Mouse (Mus musculus): ENCODE results near the gene Klrb1c. TPM values are rescaled to one million over a fixed set of nuclear protein-coding genes. Genes with fewer than 3 reads are reported as not detected.

Gene Klrb1c
- polyA plus RNA-seq, 1 experiment from 2014 or later: 0.17 TPM

DNA sequence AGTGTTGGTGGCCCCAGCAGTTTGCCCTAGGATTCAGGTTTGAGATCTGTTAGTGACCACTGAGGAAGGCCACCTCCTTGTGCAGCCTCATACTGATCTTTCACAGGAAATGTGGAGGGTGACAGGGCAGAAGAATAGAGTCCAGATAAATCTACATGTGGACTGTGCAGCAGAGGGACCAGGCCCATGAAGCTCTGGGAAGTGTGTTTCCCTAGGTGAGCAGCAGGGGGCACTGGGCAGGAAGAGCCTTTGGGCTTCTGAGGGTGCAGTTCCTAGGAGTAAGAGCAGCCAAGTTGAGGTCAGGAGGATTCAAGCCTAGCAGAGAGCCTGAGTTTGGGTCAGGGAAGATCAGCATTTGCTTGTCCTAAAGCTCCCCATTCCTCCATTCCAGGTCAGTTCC lies 52.9 kb downstream of the Klrb1c start:
- peaks cover 9% of the 10 kb centered on the region for H3K4me1 ChIP-seq
- no peak overlapping the region for H3K9ac ChIP-seq
- ATAC-seq (replicated peaks; ENCODE audit: low FRiP score): no peak
- no peak overlapping the region for H3K4me2 ChIP-seq
- H3K27me3 ChIP-seq: no peaks in the 10 kb centered on the region
- H3K9me3 ChIP-seq (replicated peaks): no peaks in the 10 kb centered on the region
- H3K27ac ChIP-seq: no peak overlapping the region
- H3K4me3 ChIP-seq (replicated peaks): no peak overlapping the region
- H3K36me3 ChIP-seq: no peaks in the 10 kb centered on the region

DNA sequence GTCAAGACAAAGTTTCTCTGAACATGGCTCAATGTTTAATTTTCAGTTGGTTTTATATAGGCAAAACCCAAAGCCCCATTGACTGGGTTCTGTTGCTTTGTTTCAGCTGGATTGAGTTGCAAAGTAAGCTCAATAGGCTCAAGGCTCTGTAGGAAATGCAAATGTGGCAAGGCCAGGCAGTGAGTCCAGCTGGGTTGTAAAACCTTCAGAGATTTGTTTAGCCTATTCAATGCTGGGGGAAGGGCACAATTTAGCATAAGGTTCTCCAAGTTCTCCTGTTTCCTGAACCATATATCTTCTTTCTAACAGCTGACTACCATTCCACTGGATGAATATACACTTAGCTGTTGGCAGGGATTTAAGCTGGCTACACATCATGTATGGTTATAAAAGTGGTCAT lies 54.1 kb downstream of the Klrb1c start:
- H3K4me1 ChIP-seq: peaks cover 9% of the 10 kb centered on the region
- no peak overlapping the region for H3K4me3 ChIP-seq (replicated peaks)
- no peaks in the 10 kb centered on the region for H3K36me3 ChIP-seq
- H3K9me3 ChIP-seq (replicated peaks): no peaks in the 10 kb centered on the region
- ATAC-seq (replicated peaks; ENCODE audit: low FRiP score): peak; percentile 57
- H3K9ac ChIP-seq: no peak overlapping the region
- H3K4me2 ChIP-seq: no peak overlapping the region
- H3K27ac ChIP-seq: no peak overlapping the region
- no peaks in the 10 kb centered on the region for H3K27me3 ChIP-seq

DNA sequence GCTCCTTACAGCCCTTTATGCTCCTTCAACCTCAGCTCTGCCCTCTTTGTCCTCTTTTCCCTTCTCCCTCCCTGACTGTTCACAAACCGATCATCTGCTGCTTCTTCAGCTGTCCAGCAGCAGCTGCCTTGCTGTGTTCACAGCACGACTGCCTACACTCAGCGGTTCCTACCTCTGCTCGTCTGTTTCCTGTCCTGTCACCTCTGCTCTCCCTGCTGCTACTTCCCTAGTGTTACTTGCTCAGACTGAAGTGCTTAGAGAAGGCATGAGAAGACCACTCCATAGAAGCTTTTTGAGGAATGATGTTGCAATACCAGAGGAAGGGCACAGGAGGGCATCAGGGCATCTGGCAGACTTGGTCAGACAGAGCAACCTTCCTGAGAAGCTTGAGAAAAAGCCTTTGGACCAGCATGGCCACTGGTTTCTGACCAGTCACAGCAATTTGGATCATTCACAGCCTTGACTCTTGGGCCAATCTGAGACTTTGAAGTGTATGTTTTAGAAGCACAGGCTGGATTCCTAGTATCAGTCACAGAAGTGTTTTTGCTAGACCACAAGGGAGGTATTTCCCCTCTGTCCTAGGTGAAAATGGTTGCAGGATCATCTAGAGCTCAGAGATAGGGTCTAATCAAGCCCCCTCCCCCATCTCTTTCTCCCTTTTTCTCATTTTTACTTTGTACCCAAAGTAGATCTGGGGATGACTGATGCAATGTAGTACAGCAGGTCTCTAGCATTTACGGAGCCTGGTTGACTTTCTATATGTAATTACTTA lies 54.9 kb downstream of the Klrb1c start:
- Histone ChIP-seq H3K4me1 (peaks cover 9% of the 10 kb centered on the region), H3K4me2 (no peak overlapping the region), H3K36me3 (no peaks in the 10 kb centered on the region), H3K9ac (no peak overlapping the region), H3K4me3 (replicated peaks) (no peak overlapping the region), H3K9me3 (replicated peaks) (no peaks in the 10 kb centered on the region), H3K27me3 (no peaks in the 10 kb centered on the region), H3K27ac (no peak overlapping the region; the same call in 1 of the 2 replicates)
- no peak for ATAC-seq (replicated peaks; ENCODE audit: low FRiP score)
- WGBS: 35% methylated on average over 5 of the region's 5 CpGs

DNA sequence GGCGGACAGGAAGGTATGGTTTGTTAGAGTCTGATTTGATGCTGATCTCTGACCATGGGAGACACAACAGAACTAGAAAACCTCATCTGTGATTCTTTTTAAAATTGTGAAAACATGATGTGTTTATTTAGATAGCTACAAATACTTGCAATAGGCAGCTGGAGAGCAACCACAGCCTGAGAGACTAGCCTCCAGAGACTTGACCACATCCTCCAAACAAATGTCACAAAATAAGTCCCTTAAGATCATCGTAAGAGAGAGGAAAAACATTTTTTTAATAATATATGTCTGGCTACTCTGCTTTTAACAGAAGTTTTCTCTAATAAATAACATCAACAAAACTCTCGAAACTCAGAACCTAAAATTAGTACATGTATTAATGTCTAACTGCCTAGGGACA lies 57.0 kb downstream of the Klrb1c start:
- Histone ChIP-seq H3K4me2 (no peak overlapping the region), H3K4me3 (replicated peaks) (no peak overlapping the region), H3K27me3 (no peaks in the 10 kb centered on the region), H3K9ac (no peak overlapping the region), H3K27ac (no peak overlapping the region), H3K4me1 (peaks cover 9% of the 10 kb centered on the region), H3K36me3 (no peaks in the 10 kb centered on the region), H3K9me3 (replicated peaks) (no peaks in the 10 kb centered on the region)
- no peak for ATAC-seq (replicated peaks; ENCODE audit: low FRiP score)
- WGBS: 78% methylated on average over 3 of the region's 3 CpGs

Other genes starting within 250 kb of the Klrb1c start
- gene A2ml1, start 207.6 kb downstream of the Klrb1c start, polyA plus RNA-seq (2015; fragmentation: Nextera tagmentation; extraction: Ambion mirVana): 0.53 and 0.93 TPM in 2 replicates
- gene Klrb1a, start 165.7 kb downstream of the Klrb1c start, polyA plus RNA-seq (2015; fragmentation: Nextera tagmentation; extraction: Ambion mirVana): 0.39 TPM in 1 of 2 replicates, not detected in the other
- gene Clec2h, start 126.8 kb downstream of the Klrb1c start, polyA plus RNA-seq (2015; fragmentation: Nextera tagmentation; extraction: Ambion mirVana): 0.37 TPM in 1 of 2 replicates, not detected in the other
- gene Klrb1, start 66.2 kb downstream of the Klrb1c start, polyA plus RNA-seq (2015; fragmentation: Nextera tagmentation; extraction: Ambion mirVana): not detected in 2 replicates
- not detected in 2 replicates for gene Gm44511, start 37.1 kb upstream of the Klrb1c start, polyA plus RNA-seq (2015; fragmentation: Nextera tagmentation; extraction: Ambion mirVana)
- gene Klrb1b, start 37.1 kb upstream of the Klrb1c start, polyA plus RNA-seq (2015; fragmentation: Nextera tagmentation; extraction: Ambion mirVana): 0.09 TPM in 1 of 2 replicates, not detected in the other
- gene Clec2i, start 98.4 kb upstream of the Klrb1c start, polyA plus RNA-seq (2015; fragmentation: Nextera tagmentation; extraction: Ambion mirVana): 0.15 and 0.16 TPM in 2 replicates
- gene BC035044, start 101.9 kb upstream of the Klrb1c start, polyA plus RNA-seq (2015; fragmentation: Nextera tagmentation; extraction: Ambion mirVana): 0.68 TPM in 2 replicates
- 0.06 TPM in 1 of 2 replicates, not detected in the other for gene Clec2g, start 145.2 kb upstream of the Klrb1c start, polyA plus RNA-seq (2015; fragmentation: Nextera tagmentation; extraction: Ambion mirVana)

Measured in kidney, embryonic 15.5 days (tissue).